ENCODE assay signal across 11 mouse cellular contexts in the genomic region with DNA sequence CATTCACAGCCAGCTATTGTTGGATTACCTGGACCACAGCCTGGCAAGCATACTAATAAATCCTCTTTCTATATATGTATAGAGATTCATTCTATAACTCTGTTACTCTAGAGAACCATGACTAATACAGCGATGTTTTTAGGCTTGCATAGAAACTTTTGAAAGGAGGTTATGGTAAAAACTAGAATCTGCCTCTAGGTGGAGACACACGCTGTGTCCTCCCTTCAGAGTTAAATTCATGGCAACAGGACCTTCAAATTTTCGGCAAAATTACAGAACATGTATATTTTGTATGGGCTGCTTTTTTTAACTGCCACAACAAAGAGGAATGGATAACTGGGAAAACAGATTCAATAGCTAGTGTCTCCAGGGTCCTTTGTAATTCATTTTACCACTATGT.
"Had no signal": no experiment of that assay in that cellular context is flagged by ENCODE, and none has a peak within 500 bp of the region (broad histone marks: within the 10 kb centered on the region; RNA-seq: fewer than 3 reads in every experiment).

No protein-coding gene starts in this region.

- H3K4me1 ChIP-seq: limb, embryonic 12.5 days; lung, embryonic 15.5 days; midbrain, embryonic 12.5 days had no signal

- H3K9me3 ChIP-seq: limb, embryonic 12.5 days; lung, embryonic 15.5 days; midbrain, embryonic 12.5 days had no signal

- H3K4me2 ChIP-seq: limb, embryonic 12.5 days; lung, embryonic 15.5 days; midbrain, embryonic 12.5 days had no signal

- H3K4me3 ChIP-seq: limb, embryonic 12.5 days; lung, embryonic 15.5 days; midbrain, embryonic 12.5 days; myocyte had no signal

- ATAC-seq: intestine, postnatal 0 days had no signal

- H3K9ac ChIP-seq: limb, embryonic 12.5 days; liver, embryonic 14.5 days; lung, embryonic 15.5 days; midbrain, embryonic 12.5 days had no signal

- H3K27ac ChIP-seq: limb, embryonic 12.5 days; liver, embryonic 14.5 days; lung, embryonic 15.5 days; midbrain, embryonic 12.5 days had no signal

- DNase-seq: kidney, adult 8-10 months; kidney, postnatal 10 days; kidney, postnatal 4 days; liver; thymus, postnatal 36 days had no signal

- H3K27me3 ChIP-seq: limb, embryonic 12.5 days; lung, embryonic 15.5 days; midbrain, embryonic 12.5 days had no signal

- H3K36me3 ChIP-seq: limb, embryonic 12.5 days; lung, embryonic 15.5 days; midbrain, embryonic 12.5 days had no signal
